Mouse (Mus musculus) spleen, adult 2 months (tissue): Measurements from ENCODE around the gene Col6a5.

ENCODE experiments used
- CTCF ChIP-seq: fragments of 200-500 bp; IDR thresholded peaks from 2 replicates; pipeline ENCODE4 v1.5.1; 2011; ENCODE audit warnings: mild to moderate bottlenecking, inconsistent platforms; ENCODE audit not compliant: insufficient read depth, insufficient read length, insufficient replicate concordance; ENCODE audit errors: extremely low read depth
- POLR2A ChIP-seq: fragments of 200-500 bp; IDR thresholded peaks from 2 replicates; pipeline ENCODE4 v1.6.1; 2011; ENCODE audit warnings: low read depth, low read length, inconsistent platforms

- TF ChIP-seq POLR2A (no peak), CTCF (no peak)
Measured at GRCm38 (mm10) chr9:105814436-105814835, 146.0 kb downstream of the Col6a5 start.
